Mouse (Mus musculus): ENCODE data around the gene Ccr9.
"Not testable (repeated sequence)": the region's sequence is repeated elsewhere in the genome, so short reads cannot be mapped to it uniquely, and the experiment has no call there.

DNA sequence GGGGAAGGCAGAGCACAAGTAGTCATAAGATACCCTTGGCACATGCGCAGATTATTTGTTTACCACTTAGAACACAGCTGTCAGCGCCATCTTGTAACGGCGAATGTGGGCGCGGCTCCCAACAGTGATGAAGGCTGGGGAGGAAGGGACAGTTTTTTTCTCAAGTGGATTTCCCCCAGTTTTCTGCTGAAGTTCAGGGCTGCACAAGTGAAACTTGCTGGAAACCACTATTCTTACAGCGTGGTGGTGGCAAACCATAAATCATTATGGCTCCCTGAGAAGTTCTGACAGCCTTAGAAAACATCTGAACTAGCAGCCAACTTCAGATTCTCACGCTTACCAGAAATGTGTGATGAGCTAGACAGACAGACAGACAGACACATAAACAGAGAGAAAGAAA lies 71.4 kb downstream of the Ccr9 start:
- not testable (repeated sequence) for TF ChIP-seq POLR2A (IDR thresholded peaks at IDR 0.05; ENCODE audit: low read depth, low read length); CTCF (IDR thresholded peaks at IDR 0.05; ENCODE audit: borderline replicate concordance, insufficient read depth, low read length)

Measured in embryonic fibroblast, embryonic 13.5 days (primary cell).